In the genomic region with DNA sequence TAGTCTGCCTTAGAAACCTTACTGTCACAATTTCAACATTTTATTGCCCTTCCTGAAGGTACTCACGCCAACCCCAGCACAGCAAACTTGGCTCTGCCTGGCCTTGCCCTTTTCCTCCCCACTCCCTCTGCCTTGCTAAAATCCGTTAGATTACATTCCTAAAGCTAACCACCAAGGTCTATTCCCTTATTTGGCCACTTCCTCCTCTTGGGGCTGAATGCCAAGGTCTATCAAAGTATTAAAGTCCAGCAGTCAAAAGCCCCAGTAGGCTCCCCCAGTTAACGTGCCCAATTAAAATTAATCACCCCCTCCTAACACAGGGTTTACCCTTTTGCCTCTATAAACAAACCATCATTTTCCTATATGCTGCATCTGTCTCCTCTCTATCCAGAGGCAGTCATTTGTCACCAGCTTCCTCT, we compare ENCODE assay signal across 14 mouse cellular contexts. TPM values are rescaled to one million over a fixed set of nuclear protein-coding genes. Genes with fewer than 3 reads are reported as not detected.
A peak's percentile ranks its signal among the peaks of the same experiment; 100 is the strongest.
DNase-seq lines count a peak whose midpoint lies in the region; ATAC-seq and TF ChIP-seq lines count a peak whose summit lies in the region.
"Had no signal": no experiment of that assay in that cellular context is flagged by ENCODE, and none has a peak within 500 bp of the region (broad histone marks: within the 10 kb centered on the region; RNA-seq: fewer than 3 reads in every experiment).

No protein-coding gene starts in this region.

- CTCF ChIA-PET in Patski (lab: Charles Lee), result interaction anchor here (0.8 kb wide), 1 partner anchor 10 kb away, joined by 3 read pairs; no protein-coding TSS in a partner anchor

- peak; percentile 19 for DNase-seq in kidney, adult 2 months
- no peak for DNase-seq in kidney, postnatal 36 days
- peak; percentile 11 to 27 for DNase-seq in B cell, adult 2 months
- DNase-seq in Patski (ENCODE audit: low read depth, low spot score), result no peak
- DNase-seq in layer of hippocampus, adult 11-12 months (ENCODE audit: low spot score), result no peak
- no peak for DNase-seq in cerebellum, adult 18-20 months
- DNase-seq: cerebellum, postnatal 25 days; forebrain, postnatal 0 days; right cerebral cortex, adult 18-20 months; thymus, postnatal 36 days had no signal

- WGBS in kidney, adult 2 months, result 1% methylated on average over 3 of the region's 3 CpGs
- WGBS in intestine, embryonic 16.5 days, result 4% methylated on average over 3 of the region's 3 CpGs
- 33% methylated on average over 3 of the region's 3 CpGs for WGBS in hindbrain, embryonic 16.5 days

- no peak for TF ChIP-seq CTCF in kidney, adult 2 months (conservative IDR thresholded peaks at IDR 0.05; ENCODE audit: insufficient read depth, insufficient read length, low read depth, low read length)
- no peak for TF ChIP-seq CTCF in Patski (IDR thresholded peaks at IDR 0.05)

- no peak overlapping the region for H3K4me3 ChIP-seq in kidney, adult 2 months (ENCODE audit: insufficient read depth, low read depth, low read length)
- no peak overlapping the region for H3K4me3 ChIP-seq in intestine, embryonic 16.5 days (ENCODE audit: low read length)
- H3K4me3 ChIP-seq in hindbrain, embryonic 16.5 days (ENCODE audit: low read length), result no peak overlapping the region
- H3K4me3 ChIP-seq: hindbrain, embryonic 15.5 days had no signal

- TF ChIP-seq POLR2A in kidney, adult 2 months (IDR thresholded peaks at IDR 0.05; ENCODE audit: low read depth, low read length), result no peak

- no peaks in the 10 kb centered on the region for H3K27me3 ChIP-seq in kidney, adult 2 months (replicated peaks; ENCODE audit: control insufficient read depth, insufficient read depth, low read length)
- no peaks in the 10 kb centered on the region for H3K27me3 ChIP-seq in Patski
- H3K27me3 ChIP-seq in intestine, embryonic 16.5 days (replicated peaks; ENCODE audit: control insufficient read depth, insufficient read depth, low read length), result no peaks in the 10 kb centered on the region
- no peaks in the 10 kb centered on the region for H3K27me3 ChIP-seq in hindbrain, embryonic 16.5 days (replicated peaks; ENCODE audit: control insufficient read depth, insufficient read depth, low read length)
- H3K27me3 ChIP-seq: hindbrain, embryonic 15.5 days had no signal

- in situ Hi-C loops in Patski (cut with MboI; ENCODE audit: low pct_unique_long_range_greater_than_20kb), result no loop called here

- H3K4me1 ChIP-seq in kidney, adult 2 months (ENCODE audit: control insufficient read depth, insufficient read depth, low read length), result no peaks in the 10 kb centered on the region
- peaks cover 4% of the 10 kb centered on the region for H3K4me1 ChIP-seq in intestine, embryonic 16.5 days (ENCODE audit: control insufficient read depth, insufficient read depth, low read length)
- no peaks in the 10 kb centered on the region for H3K4me1 ChIP-seq in hindbrain, embryonic 16.5 days (ENCODE audit: control insufficient read depth, insufficient read depth, low read depth, low read length)
- H3K4me1 ChIP-seq: hindbrain, embryonic 15.5 days had no signal

- ATAC-seq in Patski, result peak; percentile 74
- ATAC-seq in intestine, embryonic 16.5 days, result peak; percentile 50
- no peak for ATAC-seq in hindbrain, embryonic 16.5 days
- ATAC-seq: forebrain, postnatal 0 days; midbrain, embryonic 16.5 days had no signal

- H3K27ac ChIP-seq in kidney, adult 2 months (ENCODE audit: insufficient read depth, low read depth, low read length), result no peak overlapping the region
- H3K27ac ChIP-seq in intestine, embryonic 16.5 days (ENCODE audit: low read length), result no peak overlapping the region
- no peak overlapping the region for H3K27ac ChIP-seq in hindbrain, embryonic 16.5 days (ENCODE audit: low read depth, low read length)
- H3K27ac ChIP-seq: hindbrain, embryonic 15.5 days had no signal

- H3K36me3 ChIP-seq in kidney, adult 2 months (ENCODE audit: control insufficient read depth, insufficient read depth, low read length), result no peaks in the 10 kb centered on the region
- no peaks in the 10 kb centered on the region for H3K36me3 ChIP-seq in intestine, embryonic 16.5 days (ENCODE audit: control insufficient read depth, insufficient read depth, low read length)
- H3K36me3 ChIP-seq in hindbrain, embryonic 16.5 days (ENCODE audit: control insufficient read depth, insufficient read depth, low read length), result no peaks in the 10 kb centered on the region
- H3K36me3 ChIP-seq: hindbrain, embryonic 15.5 days had no signal

- no peak overlapping the region for H3K4me2 ChIP-seq in intestine, embryonic 16.5 days (ENCODE audit: low read depth, low read length)
- H3K4me2 ChIP-seq in hindbrain, embryonic 16.5 days (ENCODE audit: low read length), result no peak overlapping the region
- H3K4me2 ChIP-seq: hindbrain, embryonic 15.5 days had no signal

- H3K9ac ChIP-seq in intestine, embryonic 16.5 days (ENCODE audit: low read depth, low read length), result no peak overlapping the region
- H3K9ac ChIP-seq in hindbrain, embryonic 16.5 days (ENCODE audit: low read depth, low read length), result no peak overlapping the region
- H3K9ac ChIP-seq: forebrain, postnatal 0 days; hindbrain, embryonic 15.5 days had no signal

- POLR2A ChIA-PET in Patski (lab: Charles Lee), result no interaction called here

- H3K9me3 ChIP-seq in intestine, embryonic 16.5 days (ENCODE audit: control insufficient read depth, low read length), result peaks cover 5% of the 10 kb centered on the region; the same call in 1 of the 2 replicates
- H3K9me3 ChIP-seq in hindbrain, embryonic 16.5 days (ENCODE audit: control insufficient read depth, low read length), result peaks cover 1% of the 10 kb centered on the region; the same call in 1 of the 2 replicates
- H3K9me3 ChIP-seq: hindbrain, embryonic 15.5 days had no signal

RNA-seq across cellular contexts. Expression of a gene that starts 32.6 kb away (rescaled TPM):
- 11.6 and 14.2 TPM in 2 replicates for polyA plus RNA-seq in kidney, adult 2 months (2012; rRNA removed)
- polyA plus RNA-seq in Patski (2021), result 55.2 TPM
- 47.2 and 48.7 TPM in 2 replicates for polyA plus RNA-seq in intestine, embryonic 16.5 days (2015; fragmentation: Nextera tagmentation; extraction: Ambion mirVana)
- polyA plus RNA-seq in hindbrain, embryonic 16.5 days (2015; fragmentation: Nextera tagmentation; extraction: Ambion mirVana), result 59.4 and 68.2 TPM in 2 replicates

RNA-seq across cellular contexts. Expression of a gene that starts 33.0 kb away (rescaled TPM):
- polyA plus RNA-seq in kidney, adult 2 months (2012; rRNA removed), result 0.83 and 1.3 TPM in 2 replicates
- polyA plus RNA-seq in Patski (2021), result 9.9 TPM
- polyA plus RNA-seq in intestine, embryonic 16.5 days (2015; fragmentation: Nextera tagmentation; extraction: Ambion mirVana), result 3.7 and 4.0 TPM in 2 replicates
- polyA plus RNA-seq in hindbrain, embryonic 16.5 days (2015; fragmentation: Nextera tagmentation; extraction: Ambion mirVana), result 4.3 and 5.0 TPM in 2 replicates

Comparison
In these comparisons a context has a peak if more than half of its experiments do, and no peak if none do; other contexts are left out.
1. DNase-seq: peak in kidney, adult 2 months (single experiment) and B cell, adult 2 months (2 of 2); none in kidney, postnatal 36 days (0 of 2), Patski (single experiment), layer of hippocampus, adult 11-12 months (single experiment) and cerebellum, adult 18-20 months (0 of 2).